Mouse (Mus musculus) thymus, postnatal 4 days (tissue): ENCODE results near the gene Frs3.

Source experiments
- DNase-seq: peaks from one replicate; pipeline ENCODE4 v3.0.0; 2021

The Frs3 gene

DNA sequence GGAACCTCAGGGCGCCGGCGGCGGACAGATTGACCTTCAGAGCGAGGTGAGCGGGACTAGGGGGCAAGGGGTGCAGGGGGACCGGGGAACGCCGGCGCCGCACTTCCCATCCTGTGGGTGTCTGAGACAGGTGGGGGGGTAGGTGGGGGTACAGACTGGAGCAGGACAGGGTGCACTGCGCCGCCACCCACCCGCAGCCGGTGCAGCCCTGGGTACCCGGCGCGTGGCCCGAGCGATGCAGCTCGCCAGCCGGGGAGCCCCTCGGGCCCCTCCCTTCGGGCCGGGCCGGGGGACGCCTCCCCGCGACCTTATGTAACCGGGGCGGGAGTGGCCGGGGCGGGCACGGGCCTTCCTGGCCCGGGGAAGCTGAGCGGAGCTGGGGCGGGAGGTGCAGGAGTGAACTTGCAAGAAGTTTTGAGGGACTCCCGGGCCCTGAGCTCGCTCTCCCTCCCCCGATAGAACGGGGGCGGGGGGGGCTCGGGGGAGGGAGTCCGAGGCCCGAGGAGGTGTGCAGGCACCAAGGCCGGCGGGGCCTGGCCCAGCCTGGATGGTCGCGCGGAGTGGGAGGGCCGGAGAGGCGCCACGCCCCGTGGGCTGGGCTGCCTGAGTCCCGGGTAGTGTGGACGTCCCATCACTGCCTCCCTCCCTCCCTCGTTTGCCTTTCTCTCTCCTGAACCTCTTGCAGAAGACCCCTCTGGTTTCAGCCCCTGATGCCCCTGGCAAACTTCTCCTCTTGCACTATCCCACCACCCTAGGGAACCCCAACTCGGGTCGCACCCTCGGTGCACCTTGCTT, 48.6 kb downstream of the Frs3 start:
- DNase-seq: peak; percentile 63

DNA sequence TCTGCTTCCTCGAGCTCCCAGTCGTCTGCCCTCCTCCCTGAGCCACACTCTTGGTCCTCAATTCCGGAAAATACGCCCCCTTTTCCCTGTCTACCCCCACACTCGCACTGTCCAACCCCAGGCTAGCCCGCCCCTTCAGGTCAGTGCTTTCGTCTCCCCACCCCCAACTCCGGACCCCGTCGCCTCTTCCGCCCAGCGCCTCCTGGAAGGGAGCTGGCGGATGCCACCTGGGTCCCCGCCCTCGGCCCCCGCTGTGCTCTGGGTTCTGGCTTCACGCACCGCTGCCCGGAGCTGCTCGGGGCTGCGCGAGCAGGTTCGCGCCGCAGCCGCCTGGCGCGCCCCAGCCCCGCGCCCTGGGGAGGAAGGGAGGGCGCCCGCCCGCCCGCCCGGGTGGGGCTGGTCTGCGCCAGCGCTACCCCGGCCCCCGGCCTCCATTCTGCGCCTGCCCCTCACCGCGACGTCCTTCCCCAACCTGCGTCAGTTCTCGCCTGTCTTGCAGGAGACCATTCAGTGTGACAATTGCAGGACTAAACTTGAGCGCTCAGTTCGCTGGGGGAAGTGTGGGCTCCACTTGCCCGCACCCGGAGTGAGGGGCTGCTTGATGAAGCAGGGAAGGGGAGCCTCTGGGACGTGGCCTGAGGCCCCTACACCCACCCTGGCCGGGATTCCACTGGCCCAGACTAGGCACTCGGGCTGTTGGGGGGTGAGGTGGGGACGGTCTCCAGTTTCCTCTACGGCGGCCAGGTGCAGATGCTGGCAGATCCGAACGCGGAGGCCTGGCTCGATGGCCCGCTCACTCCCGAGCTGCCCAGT, 49.4 kb downstream of the Frs3 start:
- DNase-seq: peak; percentile 72

DNA sequence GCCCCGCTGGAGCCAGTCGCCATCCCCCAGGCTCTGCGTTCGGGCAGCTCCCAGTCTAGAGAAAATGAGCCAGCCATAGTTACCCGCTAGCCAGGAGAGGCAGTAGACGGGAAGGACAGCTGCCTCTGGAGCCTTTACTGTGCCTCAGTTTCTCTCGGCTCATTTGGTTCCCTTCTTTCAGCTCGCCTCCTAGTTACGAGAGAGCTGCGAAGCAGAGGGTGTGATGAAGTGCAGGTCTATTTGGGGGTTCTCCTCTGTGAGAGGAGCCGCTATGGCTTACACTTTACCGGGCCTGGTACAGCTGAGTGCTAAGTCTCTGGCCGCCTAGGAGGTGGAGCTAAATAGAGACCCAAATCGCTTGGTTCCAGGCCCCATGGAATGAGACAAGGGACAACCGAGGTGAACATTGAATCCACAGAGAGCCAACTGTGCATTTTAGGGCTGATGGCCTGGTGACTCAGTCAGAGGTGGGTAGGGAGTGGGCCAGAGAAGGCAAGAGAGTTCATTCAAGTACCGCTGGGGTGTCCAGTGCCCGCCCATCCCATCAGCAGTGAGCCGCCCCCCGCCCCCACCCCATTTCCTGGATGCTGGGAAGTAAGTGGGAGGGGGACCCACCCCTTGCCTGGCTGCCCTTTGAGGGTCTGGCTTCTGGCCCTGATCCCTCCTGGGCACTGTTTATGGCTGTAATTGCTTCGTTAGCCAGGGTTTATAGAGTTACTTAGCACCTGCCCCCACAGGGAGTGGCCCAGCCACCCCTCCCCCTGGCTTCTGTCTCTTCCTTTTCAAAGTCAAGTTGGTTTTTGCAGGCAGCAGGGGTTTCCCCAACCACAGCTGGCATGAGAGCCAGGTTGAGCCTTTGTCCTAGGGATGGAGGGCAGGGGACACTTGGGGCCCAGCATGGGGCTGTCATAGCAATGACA, 50.3 kb downstream of the Frs3 start:
- DNase-seq: peak; percentile 57

DNA sequence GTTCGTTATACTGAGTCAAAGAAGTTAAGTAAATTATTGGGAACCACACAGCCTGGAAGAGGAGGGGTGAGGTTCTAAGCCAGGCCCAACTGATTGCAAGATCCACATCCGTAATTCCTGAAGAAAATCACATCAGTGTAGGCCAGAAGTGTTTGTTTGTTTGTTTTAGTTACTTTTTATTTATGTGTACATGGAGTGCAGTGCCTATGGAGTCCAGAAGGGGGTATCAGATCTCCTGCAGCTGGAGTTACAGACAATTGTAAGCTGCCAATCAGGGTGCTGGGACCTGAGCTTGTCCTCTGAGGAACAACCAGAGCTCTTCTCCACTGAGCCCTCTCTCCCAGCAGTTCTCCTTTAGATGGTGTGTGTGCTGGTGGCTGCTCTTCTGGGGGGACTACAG, 51.4 kb downstream of the Frs3 start:
- peak; percentile 32 for DNase-seq

DNA sequence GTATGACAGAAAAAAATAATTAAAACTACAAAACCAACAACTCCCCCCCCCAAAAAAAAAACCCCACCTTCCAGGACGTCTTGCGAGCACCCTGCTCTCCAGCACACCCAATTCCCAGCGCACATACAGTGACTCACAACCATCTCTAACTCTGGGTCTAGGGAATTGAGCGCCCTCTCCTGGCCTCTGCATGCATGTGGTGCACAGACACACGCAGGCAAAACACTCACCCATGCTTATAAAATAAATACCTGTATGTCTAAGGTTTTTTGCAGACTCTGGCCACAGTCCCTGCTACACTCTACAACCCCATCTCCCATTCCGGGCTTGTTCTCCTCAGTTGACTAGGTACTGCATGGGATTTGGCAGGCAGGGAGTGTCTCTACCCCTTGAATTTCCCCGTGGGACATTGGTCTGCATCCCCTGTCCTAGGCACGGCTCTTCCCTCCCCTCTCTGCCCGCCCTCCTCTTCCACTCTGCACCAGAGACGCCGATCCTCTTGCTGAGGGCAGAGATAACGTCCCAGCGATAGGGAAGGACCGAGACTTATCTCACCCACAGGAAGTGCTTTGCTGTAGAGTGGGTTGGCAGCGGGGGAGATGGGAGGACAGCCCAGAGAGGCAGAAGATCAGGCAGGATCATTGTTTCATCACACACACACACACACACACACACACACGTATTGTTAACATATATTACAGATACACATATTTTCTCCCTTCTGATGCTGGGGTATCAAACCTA, 54.3 kb downstream of the Frs3 start:
- DNase-seq: peak; percentile 65

DNA sequence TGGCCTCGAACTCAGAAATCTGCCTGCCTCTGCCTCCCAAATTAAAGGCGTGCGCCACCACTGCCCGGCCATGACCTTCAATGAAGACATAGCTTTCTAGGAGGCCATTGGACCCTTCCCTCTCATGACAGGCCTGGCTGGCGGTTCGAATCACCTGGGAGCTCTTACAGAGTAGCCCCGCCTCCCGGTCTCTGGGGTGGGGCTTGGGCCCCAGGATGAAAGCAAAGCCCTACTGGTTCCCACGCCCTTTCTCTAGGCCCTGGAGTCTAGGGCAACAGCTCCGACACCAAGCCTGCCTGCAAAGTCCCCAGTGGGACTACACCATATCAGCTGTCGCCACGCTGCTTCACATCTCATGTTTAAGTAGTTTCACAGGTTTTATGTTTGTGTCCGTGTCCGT, 55.3 kb downstream of the Frs3 start:
- DNase-seq: no peak

DNA sequence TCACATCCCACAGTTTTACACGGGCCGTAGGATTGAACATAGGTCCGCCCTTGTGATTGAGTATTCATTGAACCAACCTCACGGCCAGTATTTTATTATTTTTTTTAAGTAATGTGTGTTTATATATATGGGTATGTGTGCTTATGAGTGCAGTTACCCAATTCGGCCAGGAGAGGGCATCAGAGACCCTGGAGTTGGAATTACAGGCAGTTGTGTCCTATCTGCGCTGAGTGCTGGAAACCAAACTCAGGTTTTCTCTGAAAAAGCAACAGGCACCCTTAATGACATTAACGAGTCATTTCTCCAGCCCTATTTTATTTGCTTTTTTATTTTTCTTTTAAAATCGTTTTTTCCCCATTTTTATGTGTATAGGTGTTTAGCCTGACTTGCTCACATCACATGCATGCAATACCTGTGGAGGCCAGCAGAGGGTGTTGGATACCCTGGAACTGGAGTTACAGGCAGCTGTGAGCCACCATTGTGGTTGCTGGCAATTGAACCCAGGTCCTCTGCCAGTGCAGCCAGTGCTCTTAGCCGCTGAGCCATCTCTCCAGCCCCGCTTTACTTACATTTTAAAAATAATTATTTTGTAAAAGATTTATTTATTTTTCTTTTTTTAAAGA, 56.0 kb downstream of the Frs3 start:
- peak; percentile 59 for DNase-seq

DNA sequence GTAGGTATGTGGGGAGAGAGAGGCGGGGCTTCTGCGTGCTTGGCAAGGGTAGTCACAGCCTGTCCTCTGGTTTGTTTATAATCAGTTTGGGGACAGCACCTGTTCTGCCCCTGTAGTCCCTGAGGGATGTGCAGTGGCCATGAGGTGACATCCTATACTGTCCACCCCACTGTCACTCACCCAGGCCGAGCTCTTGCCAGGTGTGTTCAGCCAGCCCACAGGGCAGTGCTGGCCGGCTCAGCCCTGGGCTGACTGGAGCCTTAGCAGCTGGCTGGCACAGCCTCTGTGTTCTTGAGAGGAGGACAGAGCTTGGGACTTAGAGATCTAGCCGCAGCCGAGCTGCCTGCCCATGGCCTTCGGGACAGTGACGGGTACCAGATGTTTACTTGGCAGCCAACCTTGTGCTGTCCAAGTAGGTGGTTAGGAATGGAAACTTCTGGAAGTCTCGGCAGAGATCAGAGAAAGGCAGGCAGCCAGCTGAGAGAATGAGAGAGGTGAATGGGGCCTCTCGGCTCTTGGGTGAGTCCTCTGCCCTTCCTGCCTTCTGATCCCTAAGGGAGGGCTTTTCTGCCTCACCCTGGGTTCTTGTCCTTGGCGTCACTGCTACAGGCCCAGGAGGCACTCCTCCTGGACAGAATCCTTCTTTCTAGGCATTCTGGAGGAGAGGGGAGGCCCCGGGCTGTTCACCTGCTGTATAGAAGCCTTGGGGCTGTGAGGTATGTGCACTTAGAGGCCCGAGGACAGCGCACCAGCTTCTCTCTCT, 60.1 kb downstream of the Frs3 start:
- no peak for DNase-seq

DNA sequence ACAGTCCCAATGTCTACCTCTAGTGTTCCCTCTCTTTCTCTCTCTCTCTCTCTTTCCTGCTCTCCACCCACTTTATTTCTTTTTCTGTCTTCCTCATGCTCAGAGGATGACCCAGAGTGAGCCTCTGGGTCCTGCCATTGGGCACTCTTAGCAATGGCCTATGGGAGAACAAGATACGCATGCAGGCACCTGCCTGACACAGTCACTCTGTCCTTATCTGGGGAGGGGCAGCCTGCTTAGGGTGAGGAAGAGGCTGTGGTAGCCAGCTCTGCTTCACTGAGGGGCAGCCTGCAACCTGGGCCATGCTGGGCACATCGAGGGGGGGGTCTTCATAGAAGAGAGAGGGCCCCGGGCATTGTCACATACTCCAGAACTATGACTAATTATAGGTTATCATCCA, 60.8 kb downstream of the Frs3 start:
- DNase-seq: no peak

DNA sequence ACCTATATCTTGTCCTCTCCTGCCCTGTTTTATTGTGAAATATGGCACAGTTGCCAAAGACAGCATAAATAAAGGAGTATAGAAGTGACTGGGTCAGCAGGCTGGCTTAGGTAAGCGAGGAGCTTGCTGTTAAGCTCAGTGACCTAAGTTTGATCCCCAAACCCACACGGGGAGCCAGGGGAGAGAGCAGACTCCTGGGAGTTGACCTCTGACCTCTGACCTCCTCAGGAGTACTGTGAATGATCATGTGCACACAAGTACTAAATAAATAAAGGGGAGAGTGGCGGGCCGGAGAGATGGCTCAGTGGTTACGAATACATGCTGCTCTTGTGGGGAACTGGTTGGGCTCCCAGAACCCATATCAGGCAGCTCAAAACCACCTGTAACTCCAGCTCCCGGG, 61.3 kb downstream of the Frs3 start:
- DNase-seq: no peak

DNA sequence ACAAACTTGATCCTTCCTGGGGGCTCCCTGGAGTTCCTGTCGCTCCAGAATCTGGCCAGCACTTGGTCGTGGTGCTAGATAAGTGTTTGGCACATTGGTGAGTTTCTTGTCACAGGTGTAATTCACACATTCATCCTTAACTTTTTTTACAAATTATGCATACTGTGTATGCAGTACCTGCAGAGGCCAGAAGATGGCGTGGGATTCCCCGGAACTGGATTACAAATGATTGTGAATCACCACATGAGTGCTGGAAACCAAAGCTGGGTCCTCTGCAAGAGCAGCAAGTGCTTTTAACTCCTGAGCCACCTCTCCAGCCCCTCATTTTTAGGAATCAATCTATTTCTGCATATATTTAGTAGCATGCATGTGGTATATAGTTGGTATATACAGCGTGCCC, 63.0 kb downstream of the Frs3 start:
- DNase-seq: no peak

DNA sequence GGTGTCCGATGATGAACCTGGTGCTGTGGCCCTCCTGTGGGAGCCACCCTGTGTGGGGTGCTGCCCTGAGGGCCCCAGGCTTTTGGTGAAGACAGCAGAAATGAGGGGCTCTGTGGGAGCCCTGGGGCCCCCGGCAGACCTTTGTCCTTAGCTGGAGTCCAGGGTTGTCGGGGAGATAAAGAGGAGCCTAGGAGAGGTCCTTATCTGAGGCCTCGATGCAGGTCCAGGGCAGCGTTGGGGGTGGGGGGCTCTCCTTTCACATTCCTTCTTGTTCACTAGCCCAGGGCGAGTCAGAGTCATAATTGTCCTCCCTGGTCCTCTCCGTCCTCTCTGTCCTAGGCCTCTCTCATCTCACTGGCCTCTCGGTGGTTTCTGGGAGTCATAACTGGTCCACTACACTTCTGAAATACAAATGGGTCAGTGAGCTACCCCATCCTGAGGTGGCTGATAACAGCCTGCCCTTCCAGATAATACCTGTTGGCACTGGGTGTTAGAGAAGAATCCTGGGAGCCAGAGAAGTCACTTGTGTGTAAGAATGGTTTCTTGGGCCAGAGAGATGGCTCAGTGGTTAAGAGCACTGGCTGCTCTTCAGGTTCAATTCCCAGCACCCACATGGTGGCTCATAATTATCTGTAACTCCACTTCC, 64.4 kb downstream of the Frs3 start:
- no peak for DNase-seq
